Mouse (Mus musculus) NIH3T3 (cell line): Measurements from ENCODE around the gene Bola2.
"Not testable (repeated sequence)": the region's sequence is repeated elsewhere in the genome, so short reads cannot be mapped to it uniquely, and the experiment has no call there.

Source experiments
- DNase-seq: peaks from one replicate; pipeline ENCODE4 v3.0.0-alpha.2; 2012; ENCODE audit warnings: low read depth

Gene Bola2

DNA sequence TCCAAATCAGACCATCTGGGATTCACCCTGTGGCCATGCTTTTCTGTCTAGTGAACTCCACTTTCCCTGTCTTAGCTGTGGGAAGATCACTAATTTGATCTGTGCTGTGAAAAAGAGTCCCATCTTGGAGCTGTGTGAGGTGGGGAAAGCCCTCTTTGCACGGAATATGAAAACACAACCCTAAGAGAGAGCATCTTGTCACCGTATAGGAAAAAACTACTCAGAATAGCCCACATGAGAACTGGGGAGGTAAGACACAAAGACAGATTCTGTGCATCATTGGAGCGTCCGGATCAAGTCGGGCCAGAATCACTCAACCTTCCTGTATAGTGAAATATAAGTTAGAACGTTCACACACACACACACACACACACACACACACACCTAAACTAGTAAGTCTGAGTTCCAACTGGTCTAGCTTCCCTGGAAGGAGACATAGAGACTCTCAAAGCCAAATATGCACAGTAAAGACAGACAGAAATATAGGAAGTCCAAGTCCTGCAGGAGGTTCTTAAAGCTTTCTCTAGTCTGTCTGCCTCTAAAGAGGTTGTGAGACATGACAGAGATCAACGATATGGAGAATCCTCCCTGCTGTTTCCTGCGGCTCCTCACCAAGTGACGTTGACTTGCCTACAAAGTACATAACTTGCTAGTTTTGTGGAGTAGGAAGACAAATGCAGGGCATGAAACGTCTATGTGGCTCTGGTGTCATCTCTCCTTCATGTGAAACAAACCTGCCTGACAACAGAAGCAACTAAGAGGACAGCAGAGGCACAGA is 13.2 kb downstream of the Bola2 start:
- DNase-seq, result no peak

DNA sequence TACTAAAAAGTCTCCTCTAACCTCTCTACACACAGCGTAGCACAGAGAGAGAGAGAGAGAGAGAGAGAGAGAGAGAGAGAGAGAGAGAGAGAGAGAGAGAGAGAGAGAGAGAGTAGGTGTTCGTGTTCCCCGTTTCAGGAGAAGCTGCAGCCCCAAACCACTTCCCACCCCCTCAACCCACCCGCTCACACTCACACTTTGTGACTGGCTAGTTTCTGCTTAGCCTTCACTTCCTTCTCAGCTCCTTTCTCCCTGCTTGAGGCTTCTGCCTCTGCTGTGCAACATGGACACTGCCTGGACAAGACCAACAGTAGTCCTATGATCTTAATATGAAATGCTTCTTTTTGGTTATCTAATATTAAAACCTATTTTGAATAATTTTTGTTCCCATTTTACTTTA is 15.1 kb downstream of the Bola2 start:
- no peak for DNase-seq

DNA sequence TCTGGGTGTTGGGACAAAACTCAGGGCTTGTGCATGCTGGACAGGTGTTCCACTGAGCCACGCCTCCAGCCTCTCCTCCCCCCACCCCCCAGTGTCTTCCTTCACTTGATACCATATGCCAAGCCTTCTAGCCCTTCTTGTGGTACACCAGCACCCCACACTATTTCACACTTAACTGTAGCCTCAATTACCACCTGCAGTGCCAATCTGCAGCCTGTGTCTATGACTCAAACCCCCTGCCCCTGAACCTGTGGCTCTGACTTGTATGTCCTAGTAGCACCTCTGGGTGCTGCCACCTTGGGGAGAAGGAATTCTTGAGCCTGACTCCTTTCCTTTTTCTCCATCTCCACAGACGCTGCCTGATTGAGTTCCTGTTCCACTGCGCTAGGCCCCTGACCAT is 16.7 kb downstream of the Bola2 start:
- no peak for DNase-seq

DNA sequence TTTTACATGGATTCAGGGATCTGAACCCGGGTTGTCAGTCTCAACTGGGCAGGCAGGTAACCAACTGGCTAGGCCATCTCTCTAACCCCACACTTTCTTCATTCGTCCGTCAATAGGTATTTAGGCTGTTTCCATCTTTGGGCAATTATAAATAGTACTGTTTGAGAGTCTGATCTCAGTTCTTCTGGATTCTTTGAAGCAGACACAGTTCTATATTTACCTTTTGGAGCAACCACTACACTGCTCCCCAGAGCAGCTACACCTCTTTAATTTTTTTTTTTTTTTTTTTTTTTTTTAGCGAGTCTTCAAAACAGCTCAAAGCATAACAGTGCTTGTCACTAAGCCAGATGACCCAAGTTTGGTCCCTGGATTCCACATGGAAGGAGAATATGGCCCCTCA is 20.5 kb downstream of the Bola2 start:
- DNase-seq, result no peak

DNA sequence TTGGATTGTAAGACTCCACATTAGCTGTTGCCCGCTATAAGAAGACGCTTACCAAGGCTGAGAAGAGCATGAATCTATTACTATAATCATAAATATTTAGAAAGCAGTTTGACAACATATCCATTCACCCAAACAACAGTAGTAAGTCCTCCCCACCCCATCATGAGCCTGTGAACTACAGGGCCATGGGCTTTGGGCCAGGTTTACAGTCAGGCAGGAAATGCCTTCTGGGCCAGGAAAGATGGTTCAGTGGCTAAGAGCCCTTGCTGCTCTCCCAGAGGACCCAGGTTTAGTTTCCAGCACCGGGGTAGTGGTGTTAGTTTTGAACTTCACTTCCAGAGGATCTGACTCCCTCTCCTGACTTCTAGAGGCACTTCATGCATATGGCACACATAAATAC is 22.4 kb downstream of the Bola2 start:
- peak; percentile 14 for DNase-seq

DNA sequence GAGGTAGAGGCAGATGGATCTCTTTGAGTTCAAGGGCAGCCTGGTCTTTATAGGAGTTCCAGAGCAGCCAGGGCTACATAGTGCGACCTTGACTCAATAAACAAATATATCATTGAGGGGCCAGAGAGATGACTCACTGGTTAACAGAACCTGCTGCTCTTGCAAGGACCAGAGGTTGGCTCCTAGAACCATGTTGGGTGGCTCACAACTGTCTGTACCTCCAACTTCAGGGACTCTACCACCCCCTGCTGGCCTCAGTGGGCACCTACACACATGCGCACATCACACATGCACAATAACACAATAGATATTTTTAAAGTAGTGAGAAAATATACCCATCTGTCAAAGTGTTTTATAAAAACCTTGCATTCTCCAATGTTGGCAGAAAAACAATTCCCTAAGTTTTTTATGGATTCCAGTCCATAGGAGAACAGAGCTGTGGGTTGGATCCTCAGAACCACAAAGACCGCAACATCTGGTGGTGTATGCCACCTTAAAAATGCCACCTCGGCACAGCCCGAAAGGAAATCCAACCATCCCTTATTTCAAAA is 23.7 kb downstream of the Bola2 start:
- peak; percentile 13 for DNase-seq

DNA sequence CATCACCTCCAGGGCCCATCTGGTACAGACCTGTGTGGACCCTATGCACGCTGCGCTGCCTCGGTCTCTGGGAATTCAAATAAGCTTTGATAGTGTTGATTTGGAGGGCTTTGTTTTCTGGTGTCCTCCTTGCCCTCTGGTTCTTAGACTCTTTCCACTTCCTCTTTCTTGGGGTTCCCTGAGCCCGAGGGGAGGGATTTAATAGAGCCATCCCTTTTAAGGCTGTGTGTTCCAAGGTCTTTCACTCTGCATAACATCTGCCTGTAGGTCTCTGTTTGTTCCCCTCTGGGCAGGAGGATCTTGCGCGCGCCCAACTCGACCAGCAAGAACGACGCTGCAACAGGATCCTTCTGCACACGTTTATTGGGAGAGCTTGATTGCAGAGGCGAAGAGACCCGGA is 26.4 kb downstream of the Bola2 start:
- DNase-seq, result no peak

DNA sequence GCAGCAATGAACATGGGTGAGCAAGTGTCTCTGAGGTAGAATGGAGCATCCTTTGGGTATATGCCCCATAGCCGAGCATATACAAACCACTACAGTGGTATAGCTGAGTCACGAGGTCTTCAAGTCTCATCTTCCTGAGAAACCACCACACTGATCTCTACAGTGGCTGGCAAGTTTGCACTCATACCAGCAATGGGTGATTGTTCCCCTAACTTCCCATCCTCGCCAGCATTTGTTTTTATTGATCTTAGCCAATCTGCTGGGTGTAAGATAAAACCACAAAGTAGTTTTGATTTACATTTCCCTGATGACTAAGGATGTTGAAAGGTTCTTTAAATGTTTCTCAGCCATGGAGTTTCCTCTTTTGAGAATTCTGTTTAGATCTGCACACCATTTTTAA is 29.9 kb downstream of the Bola2 start:
- DNase-seq, result no peak

DNA sequence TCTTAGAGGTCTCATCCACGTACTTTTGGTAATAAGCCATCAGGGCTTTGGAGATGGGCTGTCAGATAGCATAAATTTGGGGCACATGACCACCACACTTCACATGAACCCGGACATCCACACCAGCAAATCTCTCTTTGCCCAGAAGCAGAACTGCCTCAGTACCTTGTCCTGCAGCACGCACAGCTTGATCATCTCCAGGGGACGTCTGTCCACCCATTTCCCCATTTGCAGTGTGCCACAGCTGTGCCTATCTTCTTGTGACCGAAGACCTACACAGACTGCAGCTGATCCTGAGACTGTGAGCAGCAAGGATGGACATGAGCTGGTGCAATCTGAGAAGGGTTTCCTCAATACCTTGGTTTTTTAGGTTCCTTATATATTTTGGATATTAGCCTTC is 30.5 kb downstream of the Bola2 start:
- no peak for DNase-seq

DNA sequence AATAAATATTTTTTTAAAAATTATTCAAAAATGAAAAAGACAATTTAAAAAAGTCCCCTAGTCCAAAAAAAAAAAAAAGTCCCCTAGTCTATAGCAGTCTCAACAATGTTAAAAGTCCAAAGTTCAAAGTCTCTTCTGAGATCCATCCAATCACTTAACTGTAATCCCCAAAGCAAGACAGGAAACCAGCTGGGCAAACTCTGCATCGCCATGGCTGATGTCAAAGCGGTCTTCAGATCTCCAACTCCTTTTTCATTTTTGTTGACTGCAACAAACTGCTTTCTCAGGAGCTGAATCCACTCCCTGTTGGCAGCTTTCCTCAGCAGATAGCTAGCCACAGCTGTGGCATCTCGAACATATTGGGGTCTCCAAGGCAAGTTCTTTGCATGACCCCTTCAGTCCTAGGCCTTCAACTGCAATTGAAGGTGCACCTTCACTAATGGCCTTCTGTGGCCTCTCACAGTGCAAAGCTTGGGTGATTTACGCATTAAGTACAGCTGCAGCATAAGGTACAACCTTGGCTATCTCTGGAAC is 35.1 kb downstream of the Bola2 start:
- not testable (repeated sequence) for DNase-seq

DNA sequence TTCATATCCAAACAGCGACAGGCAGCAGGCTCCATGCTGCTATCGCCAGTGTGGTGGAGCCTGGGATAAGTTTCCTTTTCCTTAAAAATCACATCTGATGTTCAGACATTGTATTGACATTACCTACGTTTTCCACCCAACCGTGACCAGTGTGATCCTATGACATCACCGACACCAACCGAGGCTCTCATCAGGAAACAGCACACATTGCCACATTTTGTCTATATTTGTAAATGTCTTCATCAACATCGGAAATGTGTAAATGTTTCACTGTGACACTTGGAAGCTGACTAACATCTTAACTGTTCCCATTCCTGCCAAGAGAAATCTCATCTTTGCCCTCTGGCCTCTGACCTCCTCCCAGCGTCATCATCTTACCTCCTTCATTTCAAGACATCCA is 40.9 kb downstream of the Bola2 start:
- no peak for DNase-seq

DNA sequence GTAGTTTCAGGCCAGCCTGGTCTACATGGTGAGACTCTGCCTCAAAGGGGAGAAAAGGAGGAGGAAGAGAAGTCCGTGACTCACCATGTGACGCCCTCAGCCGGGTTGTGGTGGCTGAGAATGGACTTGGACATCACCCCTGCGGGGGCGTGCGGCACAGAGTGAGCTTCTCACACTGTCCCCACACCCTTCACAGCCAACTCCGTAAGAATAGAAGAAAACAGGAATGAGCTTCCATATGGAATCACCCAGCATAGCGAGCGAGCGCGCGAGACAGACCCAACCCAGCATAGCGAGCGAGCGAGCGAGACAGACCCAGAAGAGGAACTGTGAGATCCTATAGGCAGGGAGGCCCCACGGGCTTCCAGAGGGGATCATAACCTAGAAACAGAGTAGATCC is 44.4 kb downstream of the Bola2 start:
- DNase-seq, result no peak

DNA sequence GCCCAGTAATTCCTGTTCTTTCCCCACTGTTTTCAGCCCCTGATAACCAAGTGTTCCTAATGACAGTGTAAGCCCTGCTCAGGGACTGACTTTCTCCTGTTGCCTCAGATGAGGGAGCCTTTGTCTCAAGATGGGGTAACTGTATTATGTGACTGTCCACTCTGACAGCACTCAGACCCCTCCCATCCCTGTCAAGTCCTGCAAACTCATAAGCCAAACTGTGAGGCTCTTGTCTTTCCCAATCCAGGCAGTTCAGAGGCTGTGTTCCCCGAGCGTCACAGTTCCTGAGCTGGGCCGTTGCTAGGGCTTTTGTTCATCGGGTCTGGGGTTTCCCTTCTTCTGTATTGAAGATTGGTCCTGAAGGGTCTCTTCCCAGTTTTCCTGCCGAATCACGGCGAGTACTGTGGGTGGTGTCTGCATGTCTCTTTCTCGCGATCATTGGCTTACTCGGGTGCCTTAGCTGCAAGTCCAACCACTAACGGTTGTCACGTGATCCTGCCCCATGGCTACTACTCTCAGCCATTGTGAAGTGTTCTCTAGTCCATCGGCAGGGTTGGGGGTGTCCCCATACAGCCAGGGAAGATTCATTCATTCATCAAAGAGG is 45.0 kb downstream of the Bola2 start:
- no peak for DNase-seq

DNA sequence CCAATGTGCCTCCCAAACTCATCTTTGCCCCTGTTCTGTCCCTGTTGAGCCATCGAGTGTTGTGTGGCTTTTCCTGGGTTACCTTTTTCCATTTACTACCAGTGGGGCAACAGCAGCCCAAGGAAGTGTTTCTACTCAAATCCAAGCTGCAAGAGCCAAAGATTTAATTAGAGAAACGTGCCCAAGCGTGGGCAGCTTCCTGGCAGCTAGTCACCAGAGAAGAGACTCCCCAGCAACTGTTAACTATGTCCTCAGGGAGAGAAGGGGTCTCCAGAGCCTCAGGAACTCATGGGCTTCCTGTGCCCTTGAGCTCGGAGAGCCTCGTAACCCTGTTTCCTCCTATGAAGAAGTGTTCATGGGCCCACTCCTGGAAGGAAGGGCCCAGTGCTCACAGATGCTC is 45.8 kb downstream of the Bola2 start:
- DNase-seq, result no peak

DNA sequence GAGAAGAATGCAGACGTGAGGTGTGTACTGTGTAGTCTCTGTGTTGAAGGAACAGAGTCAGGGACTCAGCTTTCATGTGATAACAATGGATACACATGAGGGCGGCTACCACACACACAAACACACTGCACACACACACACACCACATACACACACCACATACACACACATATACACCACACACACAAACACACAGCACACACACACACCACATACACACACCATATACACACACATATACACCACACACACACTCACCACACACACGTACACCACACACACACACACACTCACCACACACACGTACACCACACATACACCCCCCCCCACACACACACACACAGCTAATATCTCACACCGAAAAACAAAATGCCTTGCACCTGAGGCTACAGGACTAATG is 46.3 kb downstream of the Bola2 start:
- no peak for DNase-seq

DNA sequence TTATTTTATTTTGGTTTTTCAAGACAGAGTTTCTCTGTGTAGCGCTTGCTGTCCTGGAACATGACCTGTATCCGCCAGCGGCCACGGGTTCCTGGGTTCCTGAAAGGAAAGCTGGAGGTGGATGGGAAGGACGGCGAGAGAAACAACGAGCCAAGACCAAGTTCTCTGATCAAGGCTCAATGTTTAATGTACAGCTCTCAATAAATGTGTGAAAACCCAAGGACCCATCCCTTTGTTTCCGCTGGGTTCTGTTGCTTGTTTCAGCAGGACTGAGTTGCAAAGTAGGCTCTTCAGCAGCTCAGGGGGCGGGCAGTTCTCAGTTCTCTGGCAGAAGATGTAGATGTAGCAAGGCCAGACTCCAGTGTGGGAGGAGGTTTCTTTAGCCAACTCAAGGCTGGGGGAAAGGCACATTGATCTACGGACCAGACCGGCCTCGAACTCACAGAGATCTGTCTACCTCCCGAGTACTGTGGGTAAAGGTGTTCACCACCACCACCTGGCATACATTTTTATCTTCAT is 46.8 kb downstream of the Bola2 start:
- DNase-seq, result no peak

DNA sequence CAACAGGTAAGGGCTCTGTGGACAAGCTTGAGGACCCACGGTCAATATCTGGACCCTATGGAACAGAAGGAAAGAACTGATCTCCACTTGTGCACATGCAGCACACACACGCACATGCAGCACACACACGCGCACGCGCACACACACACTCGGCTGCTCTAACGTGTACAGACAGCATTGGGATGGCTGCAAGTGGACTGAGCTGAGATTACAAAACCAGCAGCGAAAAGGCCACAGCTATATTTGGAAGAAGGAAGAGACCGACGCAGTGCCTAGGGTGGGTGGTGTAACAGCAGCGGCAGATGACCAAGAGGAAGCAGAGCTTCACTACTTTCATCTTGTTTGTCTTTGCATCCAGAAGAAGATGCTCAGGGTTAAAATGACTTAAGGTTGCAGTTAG is 50.9 kb downstream of the Bola2 start:
- DNase-seq, result no peak

DNA sequence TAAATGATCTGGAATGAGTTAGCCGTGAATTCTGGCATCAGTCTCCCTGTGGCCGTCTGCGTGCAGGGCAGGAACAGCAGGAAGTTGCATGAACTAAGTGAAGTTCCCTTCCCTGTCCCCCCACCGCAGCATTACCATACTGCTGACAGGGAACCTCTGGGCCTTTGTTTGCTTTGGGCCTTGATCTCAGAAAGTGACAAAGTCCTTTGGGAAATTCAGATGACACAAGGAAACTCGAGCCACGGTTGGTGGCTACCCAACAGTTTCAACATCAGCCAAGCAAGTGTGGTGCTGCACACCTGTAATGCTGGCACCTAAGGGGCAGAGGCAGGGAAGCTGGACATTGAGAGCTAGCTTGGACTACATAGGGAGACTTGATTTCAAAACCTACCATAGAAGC is 51.6 kb downstream of the Bola2 start:
- DNase-seq, result no peak

DNA sequence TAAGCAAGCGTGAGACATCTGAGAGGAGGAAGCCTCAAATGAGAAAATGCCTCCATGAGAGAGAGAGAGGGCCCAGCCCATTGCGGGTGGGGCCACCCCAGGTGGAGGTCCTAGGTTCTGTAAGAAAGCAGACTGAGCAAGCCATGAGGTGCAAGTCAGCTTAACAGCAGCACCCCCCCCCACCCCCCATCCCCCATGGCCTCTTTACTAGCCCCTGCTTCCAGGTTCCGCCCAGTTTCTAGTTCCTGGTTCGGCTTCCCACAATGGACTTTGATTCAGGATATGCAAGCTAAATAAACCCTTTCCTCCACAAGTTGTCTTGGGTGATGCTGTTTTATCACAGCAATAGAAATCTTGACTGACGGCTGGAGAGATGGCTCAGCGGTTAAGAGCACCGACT is 53.6 kb downstream of the Bola2 start:
- no peak for DNase-seq
